Mouse (Mus musculus) thymus, adult 2 months (tissue): ENCODE measurements around the gene Sowahc.

Experiments used
- CTCF ChIP-seq: fragments of 200-500 bp; IDR thresholded peaks from 2 replicates; pipeline ENCODE4 v1.5.1; 2012; ENCODE audit warnings: mild to moderate bottlenecking, control low read depth, low read length, moderate library complexity, borderline replicate concordance; ENCODE audit not compliant: control insufficient read depth, poor library complexity, insufficient read depth; ENCODE audit errors: extremely low read depth
- POLR2A ChIP-seq: fragments of 200-500 bp; IDR thresholded peaks from 2 replicates; pipeline ENCODE4 v1.6.1; 2012; ENCODE audit warnings: mild to moderate bottlenecking, low read length, control low read depth, moderate library complexity; ENCODE audit not compliant: control insufficient read depth, poor library complexity, insufficient read depth; ENCODE audit errors: extremely low read depth

DNA sequence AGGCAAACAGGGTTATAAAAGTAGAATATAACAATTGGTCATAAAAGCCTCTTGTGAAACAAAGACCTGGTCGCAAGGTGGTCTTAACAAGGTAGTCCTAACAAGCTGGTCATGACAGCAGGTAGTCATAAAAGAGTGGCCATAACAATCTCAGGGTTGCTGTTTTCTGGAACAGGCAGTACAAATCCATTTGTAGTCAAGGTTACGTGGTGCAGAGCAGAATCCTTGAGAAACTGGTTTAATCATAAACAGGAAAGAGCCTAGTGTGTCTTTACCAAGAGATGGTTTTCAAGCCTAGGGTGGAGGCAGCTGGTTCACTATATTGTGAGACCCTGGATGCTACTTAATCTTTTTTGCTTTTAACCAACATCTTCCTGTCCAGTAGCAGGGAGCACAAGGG, 45.5 kb downstream of the Sowahc start:
- TF ChIP-seq POLR2A (no peak), CTCF (no peak)
